Mouse (Mus musculus): ENCODE measurements at regions not wholly inside any gene's neighbourhood (a gene's known extent, or its start where the extent isn't known, plus 50 kb on each side); places are given as distances from the start of the nearest gene placed in this dataset.

DNA sequence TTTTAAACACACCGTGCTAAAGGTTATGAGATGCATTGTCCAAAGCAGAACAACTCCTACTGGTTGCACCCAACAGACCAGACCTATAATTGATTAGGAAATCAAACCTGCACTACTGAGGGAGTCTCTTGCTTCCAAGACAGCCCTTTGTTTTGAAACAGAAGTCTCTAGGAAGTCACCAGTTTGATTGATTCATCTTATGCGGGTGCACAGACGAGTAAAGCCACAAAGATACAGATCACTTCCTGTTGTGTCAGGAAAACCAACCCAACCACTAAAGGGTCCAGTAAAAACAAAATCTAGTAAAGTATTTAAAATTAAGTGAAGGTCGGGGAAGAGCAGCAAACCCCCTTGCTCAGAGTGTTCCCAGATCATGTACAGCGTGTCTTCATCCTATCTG, 58.3 kb upstream of the N6amt1 start:
- Histone ChIP-seq H3K4me2 (ENCODE audit: low read depth) (no peak overlapping the region), H3K79me2 (ENCODE audit: control insufficient read depth, insufficient read depth) (no peaks in the 10 kb centered on the region), H3K36me3 (ENCODE audit: control insufficient read depth, insufficient read depth) (no peaks in the 10 kb centered on the region), H3ac (ENCODE audit: control insufficient read depth, insufficient read length) (no peak overlapping the region), H3K4me3 (no peak overlapping the region), H3K27me3 (ENCODE audit: control insufficient read depth, insufficient read depth, insufficient read length) (no peaks in the 10 kb centered on the region)
- TF ChIP-seq CEBPB (IDR thresholded peaks at IDR 0.05; ENCODE audit: insufficient read depth, poor library complexity, severe bottlenecking): no peak
- no peak for TF ChIP-seq USF1 (IDR thresholded peaks at IDR 0.05; ENCODE audit: low read depth)
- no peak for TF ChIP-seq POLR2AphosphoS2 (IDR thresholded peaks at IDR 0.05; ENCODE audit: insufficient read length, low read depth)

DNA sequence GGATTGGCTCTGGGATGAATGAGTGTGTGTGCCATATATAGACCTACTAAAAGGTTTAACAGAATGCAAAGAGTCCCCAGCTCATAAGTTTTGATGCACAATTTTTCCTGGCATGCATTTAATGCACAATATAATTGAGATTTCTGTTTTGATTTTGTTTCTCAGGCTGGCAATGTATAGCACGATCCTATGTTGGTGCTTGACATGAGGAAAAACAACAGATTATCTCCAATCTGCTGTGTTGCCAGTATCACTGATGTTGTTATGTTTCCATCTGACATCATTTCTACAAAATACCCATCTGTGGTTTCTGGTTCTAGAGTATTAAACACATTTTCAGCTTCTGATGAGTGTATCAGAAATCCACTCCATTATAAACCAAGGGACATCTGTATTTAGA, 61.2 kb upstream of the N6amt1 start:
- Histone ChIP-seq H3K79me2 (ENCODE audit: control insufficient read depth, insufficient read depth) (no peaks in the 10 kb centered on the region), H3K4me3 (no peak overlapping the region), H3K27me3 (ENCODE audit: control insufficient read depth, insufficient read depth, insufficient read length) (no peaks in the 10 kb centered on the region), H3K36me3 (ENCODE audit: control insufficient read depth, insufficient read depth) (no peaks in the 10 kb centered on the region), H3K4me2 (ENCODE audit: low read depth) (no peak overlapping the region), H3ac (ENCODE audit: control insufficient read depth, insufficient read length) (no peak overlapping the region)
- TF ChIP-seq TCF3 (IDR thresholded peaks at IDR 0.05; ENCODE audit: insufficient read length, low read depth) (no peak), POLR2AphosphoS2 (IDR thresholded peaks at IDR 0.05; ENCODE audit: insufficient read length, low read depth) (no peak), POLR2A (IDR thresholded peaks at IDR 0.05; ENCODE audit: insufficient read length, low read depth) (no peak), MYOG (IDR thresholded peaks at IDR 0.05; ENCODE audit: control insufficient read depth in 1 of 3, insufficient read depth in 1 of 3, insufficient read length in 2 of 3, low read depth in 2 of 3) (no peak), CEBPB (IDR thresholded peaks at IDR 0.05; ENCODE audit: insufficient read depth, poor library complexity, severe bottlenecking) (no peak), E2F4 (IDR thresholded peaks at IDR 0.05; ENCODE audit: insufficient read depth) (no peak), REST (IDR thresholded peaks at IDR 0.05; ENCODE audit: insufficient read depth, insufficient read length) (no peak), TCF12 (IDR thresholded peaks at IDR 0.05; ENCODE audit: insufficient read depth, poor library complexity, severe bottlenecking) (no peak), MAX (IDR thresholded peaks at IDR 0.05; ENCODE audit: low read depth) (no peak), MYOD1 (IDR thresholded peaks at IDR 0.05; ENCODE audit: control insufficient read depth in 1 of 3, insufficient read length in 2 of 3, low read depth in 2 of 3) (no peak), USF1 (IDR thresholded peaks at IDR 0.05; ENCODE audit: low read depth) (no peak), SRF (IDR thresholded peaks at IDR 0.05; ENCODE audit: control insufficient read depth, insufficient read length, low read depth) (no peak)

DNA sequence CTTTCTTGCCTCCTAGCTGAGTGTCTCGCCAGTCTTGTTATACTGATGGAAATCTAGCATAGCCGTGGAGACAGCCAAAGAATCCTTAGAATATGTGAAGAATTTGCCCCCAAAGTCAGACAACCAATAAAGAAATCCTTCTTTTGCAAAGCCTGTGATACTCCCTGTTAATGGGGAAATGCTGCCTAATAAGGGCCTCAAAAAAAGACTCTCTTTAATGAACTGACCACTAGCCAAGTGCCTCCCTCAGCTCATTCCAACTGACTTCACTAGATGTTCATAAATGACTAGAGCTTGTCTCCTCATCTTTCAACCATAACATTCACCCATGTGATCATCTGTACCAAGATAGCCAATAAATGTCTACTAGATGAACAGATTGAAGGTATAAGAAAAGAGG, 62.3 kb upstream of the N6amt1 start:
- no peaks in the 10 kb centered on the region for H3K36me3 ChIP-seq (ENCODE audit: control insufficient read depth, insufficient read depth)
- no peaks in the 10 kb centered on the region for H3K79me2 ChIP-seq (ENCODE audit: control insufficient read depth, insufficient read depth)
- H3K4me3 ChIP-seq: no peak overlapping the region
- TF ChIP-seq TCF12 (IDR thresholded peaks at IDR 0.05; ENCODE audit: insufficient read depth, poor library complexity, severe bottlenecking) (no peak), E2F4 (IDR thresholded peaks at IDR 0.05; ENCODE audit: insufficient read depth) (no peak), USF1 (IDR thresholded peaks at IDR 0.05; ENCODE audit: low read depth) (no peak), MAX (IDR thresholded peaks at IDR 0.05; ENCODE audit: low read depth) (no peak), REST (IDR thresholded peaks at IDR 0.05; ENCODE audit: insufficient read depth, insufficient read length) (no peak)
- no peaks in the 10 kb centered on the region for H3K27me3 ChIP-seq (ENCODE audit: control insufficient read depth, insufficient read depth, insufficient read length)
- H3ac ChIP-seq (ENCODE audit: control insufficient read depth, insufficient read length): no peak overlapping the region
- no peak overlapping the region for H3K4me2 ChIP-seq (ENCODE audit: low read depth)

DNA sequence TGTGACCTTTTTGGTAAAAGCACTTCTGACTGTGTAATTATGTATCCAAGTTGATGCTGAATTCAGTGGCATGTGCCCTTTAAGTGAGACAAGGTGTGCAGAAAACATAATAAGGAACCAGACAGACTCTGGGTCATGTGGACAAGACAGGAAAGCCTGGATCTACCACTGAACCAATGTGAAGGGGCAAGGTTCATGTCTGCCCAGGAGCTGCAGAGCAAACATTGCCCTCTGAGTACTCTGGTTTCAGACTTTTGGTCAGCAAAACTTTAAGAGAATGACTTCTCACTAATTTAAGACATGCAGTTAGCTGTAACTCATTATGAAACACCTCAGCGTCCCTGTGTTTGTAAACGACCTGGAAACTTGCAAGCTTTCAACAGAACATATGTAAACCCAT, 68.3 kb upstream of the N6amt1 start:
- H3K79me2 ChIP-seq (ENCODE audit: control insufficient read depth, insufficient read depth): no peaks in the 10 kb centered on the region
- H3K36me3 ChIP-seq (ENCODE audit: control insufficient read depth, insufficient read depth): no peaks in the 10 kb centered on the region
- TF ChIP-seq E2F4 (IDR thresholded peaks at IDR 0.05; ENCODE audit: insufficient read depth) (no peak), TCF12 (IDR thresholded peaks at IDR 0.05; ENCODE audit: insufficient read depth, poor library complexity, severe bottlenecking) (no peak), TCF3 (IDR thresholded peaks at IDR 0.05; ENCODE audit: insufficient read length, low read depth) (no peak), MAX (IDR thresholded peaks at IDR 0.05; ENCODE audit: low read depth) (no peak), USF1 (IDR thresholded peaks at IDR 0.05; ENCODE audit: low read depth) (no peak), CEBPB (IDR thresholded peaks at IDR 0.05; ENCODE audit: insufficient read depth, poor library complexity, severe bottlenecking) (no peak), SRF (IDR thresholded peaks at IDR 0.05; ENCODE audit: control insufficient read depth, insufficient read length, low read depth) (no peak), MYOG (IDR thresholded peaks at IDR 0.05; ENCODE audit: control insufficient read depth in 1 of 3, insufficient read depth in 1 of 3, insufficient read length in 2 of 3, low read depth in 2 of 3) (no peak), MYOD1 (IDR thresholded peaks at IDR 0.05; ENCODE audit: control insufficient read depth in 1 of 3, insufficient read length in 2 of 3, low read depth in 2 of 3) (no peak), POLR2A (IDR thresholded peaks at IDR 0.05; ENCODE audit: insufficient read length, low read depth) (no peak), POLR2AphosphoS2 (IDR thresholded peaks at IDR 0.05; ENCODE audit: insufficient read length, low read depth) (no peak), REST (IDR thresholded peaks at IDR 0.05; ENCODE audit: insufficient read depth, insufficient read length) (no peak)
- H3ac ChIP-seq (ENCODE audit: control insufficient read depth, insufficient read length): no peak overlapping the region
- no peak overlapping the region for H3K4me3 ChIP-seq
- H3K4me2 ChIP-seq (ENCODE audit: low read depth): no peak overlapping the region
- H3K27me3 ChIP-seq (ENCODE audit: control insufficient read depth, insufficient read depth, insufficient read length): no peaks in the 10 kb centered on the region

DNA sequence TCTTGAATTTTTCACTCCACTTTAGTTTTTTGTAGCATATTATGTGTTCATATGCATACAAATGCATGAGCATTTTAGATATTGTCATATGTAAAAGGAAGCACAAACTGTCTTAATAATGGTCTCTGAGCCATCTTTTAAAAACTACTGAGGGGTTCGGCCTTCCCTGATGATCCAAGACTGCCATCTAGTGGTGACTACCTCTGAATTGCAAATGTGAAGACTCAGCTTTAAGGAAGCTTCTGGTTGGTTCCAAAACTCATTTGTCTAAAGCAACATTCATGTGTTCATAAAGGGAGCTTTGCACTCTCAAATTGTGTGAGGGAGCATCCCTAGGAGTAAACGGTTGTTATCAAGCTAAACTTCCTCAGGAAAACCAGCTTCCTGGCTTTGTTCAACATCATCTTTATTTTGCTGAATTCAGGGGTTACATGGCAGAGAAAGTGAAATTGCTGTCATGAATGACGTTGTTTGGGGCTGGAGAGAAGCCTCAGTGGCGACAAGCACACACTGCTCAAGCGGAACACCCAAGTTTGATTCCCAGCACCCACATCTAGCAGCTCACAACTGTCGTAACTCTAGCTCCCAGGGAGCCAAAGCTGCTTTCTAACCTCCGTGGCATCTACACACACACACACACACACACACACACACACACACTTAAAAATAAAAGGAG, 69.0 kb upstream of the N6amt1 start:
- no peaks in the 10 kb centered on the region for H3K36me3 ChIP-seq (ENCODE audit: control insufficient read depth, insufficient read depth)
- peak overlapping the region; percentile 56 for H3K4me2 ChIP-seq (ENCODE audit: low read depth)
- H3K4me3 ChIP-seq: no peak overlapping the region
- no peaks in the 10 kb centered on the region for H3K27me3 ChIP-seq (ENCODE audit: control insufficient read depth, insufficient read depth, insufficient read length)
- no peak overlapping the region for H3ac ChIP-seq (ENCODE audit: control insufficient read depth, insufficient read length)
- TF ChIP-seq MYOG (IDR thresholded peaks at IDR 0.05; ENCODE audit: control insufficient read depth in 1 of 3, insufficient read depth in 1 of 3, insufficient read length in 2 of 3, low read depth in 2 of 3) (no peak), REST (IDR thresholded peaks at IDR 0.05; ENCODE audit: insufficient read depth, insufficient read length) (no peak)
- no peaks in the 10 kb centered on the region for H3K79me2 ChIP-seq (ENCODE audit: control insufficient read depth, insufficient read depth)

All from myocyte (in vitro differentiated cells).